Mouse (Mus musculus): ENCODE data around the gene Brd7.

GRCm38 (mm10) chr8:88282684-88283083 lies 79.3 kb downstream of the Brd7 start:
- TF ChIP-seq MAFK (IDR thresholded peaks at IDR 0.05; ENCODE audit: insufficient read depth, low read depth, low read length) (no peak), ZNF384 (IDR thresholded peaks at IDR 0.05; ENCODE audit: low read depth, low read length) (no peak), HCFC1 (IDR thresholded peaks at IDR 0.05; ENCODE audit: borderline replicate concordance, insufficient read depth, low read length) (no peak), CHD2 (IDR thresholded peaks at IDR 0.05; ENCODE audit: low read depth, low read length) (no peak), ZC3H11A (IDR thresholded peaks at IDR 0.05; ENCODE audit: borderline replicate concordance, low read depth, low read length) (no peak)
